Comparison of ENCODE assay signal across 9 mouse cellular contexts in genomic region chr7:120830431-120831381, GRCm38 (mm10). TPM values are rescaled to one million over a fixed set of nuclear protein-coding genes. Genes with fewer than 3 reads are reported as not detected.
DNase-seq lines count a peak whose midpoint lies in the region; ATAC-seq lines count a peak whose summit lies in the region.
"Had no signal": no experiment of that assay in that cellular context is flagged by ENCODE, and none has a peak within 500 bp of the region (broad histone marks: within the 10 kb centered on the region; RNA-seq: fewer than 3 reads in every experiment).

No protein-coding gene starts in this region.

- H3K4me2 ChIP-seq in heart, embryonic 15.5 days: peak overlapping the region; percentile 83
- H3K4me2 ChIP-seq in lung, embryonic 15.5 days: peak overlapping the region; percentile 94

- H3K4me3 ChIP-seq in heart, embryonic 15.5 days: peak overlapping the region; percentile 55
- peak overlapping the region; percentile 54 for H3K4me3 ChIP-seq in lung, embryonic 15.5 days

- H3K27me3 ChIP-seq in heart, embryonic 15.5 days: peaks cover 12% of the 10 kb centered on the region; the same call in 1 of the 2 replicates
- H3K27me3 ChIP-seq in lung, embryonic 15.5 days: peaks cover 9% of the 10 kb centered on the region; the same call in 1 of the 2 replicates

- H3K36me3 ChIP-seq in heart, embryonic 15.5 days: no peaks in the 10 kb centered on the region
- H3K36me3 ChIP-seq in lung, embryonic 15.5 days: no peaks in the 10 kb centered on the region

- peak overlapping the region; percentile 39 for H3K9ac ChIP-seq in heart, embryonic 15.5 days
- H3K9ac ChIP-seq in lung, embryonic 15.5 days: peak overlapping the region; percentile 42

- H3K27ac ChIP-seq in heart, embryonic 15.5 days: peak overlapping the region; percentile 69
- peak overlapping the region; percentile 83 for H3K27ac ChIP-seq in lung, embryonic 15.5 days

- H3K9me3 ChIP-seq in heart, embryonic 15.5 days (replicated peaks): no peaks in the 10 kb centered on the region
- no peaks in the 10 kb centered on the region for H3K9me3 ChIP-seq in lung, embryonic 15.5 days

- peak; percentile 34 for ATAC-seq in CD4-positive, CD25-positive, alpha-beta regulatory T cell, adult 4 months
- ATAC-seq in erythroblast, adult 5-6 weeks (replicated peaks; ENCODE audit: low FRiP score, poor library complexity, severe bottlenecking): peak; percentile 50
- peak; percentile 47 for ATAC-seq in heart, embryonic 15.5 days (replicated peaks; ENCODE audit: insufficient number of reproducible peaks, insufficient read depth, low FRiP score, low read depth)
- peak; percentile 29; the same call in 1 of the 2 replicates for ATAC-seq in lung, embryonic 15.5 days (ENCODE audit: borderline replicate concordance, extremely low read depth, low FRiP score, low TSS enrichment)
- ATAC-seq in neutrophil, adult 5-6 weeks (ENCODE audit: extremely low read depth, insufficient number of reproducible peaks, low FRiP score, poor library complexity, severe bottlenecking): peak; percentile 15; the same call in 1 of the 2 replicates

- WGBS in heart, embryonic 15.5 days: 1% methylated on average over 46 of the region's 46 CpGs
- under 1% methylated on average over 46 of the region's 46 CpGs for WGBS in lung, embryonic 15.5 days

- peaks cover 17% of the 10 kb centered on the region for H3K4me1 ChIP-seq in heart, embryonic 15.5 days (replicated peaks)
- H3K4me1 ChIP-seq in lung, embryonic 15.5 days: peaks cover 13% of the 10 kb centered on the region; the same call in 1 of the 2 replicates

- peak; percentile 73 to 82 for DNase-seq in adrenal gland, postnatal 36 days
- peak; percentile 83 for DNase-seq in kidney, postnatal 10 days
- DNase-seq in thymus, postnatal 25 days: peak; percentile 61

RNA-seq across cellular contexts. Expression of gene Eef2k, which starts 11.9 kb away (rescaled TPM):
- 1 to 10 TPM; 5.6 to 6.0 TPM for polyA plus RNA-seq in CD4-positive, CD25-positive, alpha-beta regulatory T cell, adult 4 months (2017; shearing (Covaris generic))
- 10 to 100 TPM; 25.6 to 51.8 TPM for total RNA-seq in adrenal gland, postnatal 36 days (2021)
- total RNA-seq in erythroblast, adult 5-6 weeks (2015; ENCODE audit: low replicate concordance): 12.3 and 24.0 TPM in 2 replicates
- total RNA-seq in erythroblast, adult 5-6 weeks (2017; ENCODE audit: low replicate concordance): 77.4 and 97.0 TPM in 2 replicates
- polyA plus RNA-seq in heart, embryonic 15.5 days (2015; fragmentation: Nextera tagmentation; extraction: Ambion mirVana): 31.5 and 42.8 TPM in 2 replicates
- 35.5 and 42.1 TPM in 2 replicates for polyA plus RNA-seq in lung, embryonic 15.5 days (2015; fragmentation: Nextera tagmentation; extraction: Ambion mirVana)
- 51.9 and 56.9 TPM in 2 replicates for total RNA-seq in neutrophil, adult 5-6 weeks (2017)

RNA-seq across cellular contexts. Expression of gene Gm5737, which starts 18.5 kb away (rescaled TPM):
- polyA plus RNA-seq in CD4-positive, CD25-positive, alpha-beta regulatory T cell, adult 4 months (2017; shearing (Covaris generic)): not detected
- total RNA-seq in adrenal gland, postnatal 36 days (2021): not detected
- not detected in 2 replicates for total RNA-seq in erythroblast, adult 5-6 weeks (2015; ENCODE audit: low replicate concordance)
- not detected in 2 replicates for total RNA-seq in erythroblast, adult 5-6 weeks (2017; ENCODE audit: low replicate concordance)
- not detected in 2 replicates for polyA plus RNA-seq in heart, embryonic 15.5 days (2015; fragmentation: Nextera tagmentation; extraction: Ambion mirVana)
- polyA plus RNA-seq in lung, embryonic 15.5 days (2015; fragmentation: Nextera tagmentation; extraction: Ambion mirVana): not detected in 2 replicates
- total RNA-seq in neutrophil, adult 5-6 weeks (2017): not detected in 2 replicates
- polyA plus RNA-seq: frontal cortex, adult 2 months had no signal

Comparison
In these comparisons a context has a peak if more than half of its experiments do, and no peak if none do; other contexts are left out.
1. Peak in every context shown above with its lines: DNase-seq, ATAC-seq, H3K4me3 ChIP-seq and H3K27ac ChIP-seq.